Mouse (Mus musculus) limb, embryonic 14.5 days (tissue): ENCODE results near the gene Hspa12a. TPM values are rescaled to one million over a fixed set of nuclear protein-coding genes. Genes with fewer than 3 reads are reported as not detected.

Experiments
- ATAC-seq: fragments of 200-750 bp; cut with Nextera tagmentation; 2 replicates; pipeline ENCODE4 v1.8.0; 2017; ENCODE audit warnings: low read depth, moderate number of reproducible peaks, moderate TSS enrichment; ENCODE audit not compliant: low FRiP score
- DNase-seq: peaks from one replicate; pipeline ENCODE4 v3.0.0-alpha.2; 2015; ENCODE audit warnings: low spot score
- H3K27ac ChIP-seq: fragments of 300-500 bp; sonication (generic); replicated peaks from 2 replicates; pipeline ENCODE4 v1.5.1; 2014; ENCODE audit warnings: low read depth, mild to moderate bottlenecking, low read length, moderate library complexity, mixed read lengths
- H3K27me3 ChIP-seq: fragments of 300-500 bp; sonication (generic); 2 replicates; pipeline ENCODE4 v1.6.1; 2014; ENCODE audit warnings: low read length, mixed read lengths; ENCODE audit not compliant: control insufficient read depth, insufficient read depth
- H3K36me3 ChIP-seq: fragments of 300-500 bp; sonication (generic); 2 replicates; pipeline ENCODE4 v1.6.1; 2014; ENCODE audit warnings: mild to moderate bottlenecking, low read length, moderate library complexity, mixed read lengths; ENCODE audit not compliant: control insufficient read depth, insufficient read depth
- H3K4me1 ChIP-seq: fragments of 300-500 bp; sonication (generic); 2 replicates; pipeline ENCODE4 v1.6.1; 2014; ENCODE audit warnings: antibody characterized with exemption, low read length, mixed read lengths; ENCODE audit not compliant: control insufficient read depth, insufficient read depth
- H3K4me2 ChIP-seq: fragments of 300-500 bp; sonication (generic); replicated peaks from 2 replicates; pipeline ENCODE4 v1.6.1; 2014; ENCODE audit warnings: low read depth, mild to moderate bottlenecking, low read length, moderate library complexity; ENCODE audit not compliant: severe bottlenecking
- H3K4me3 ChIP-seq: fragments of 300-500 bp; sonication (generic); replicated peaks from 2 replicates; pipeline ENCODE4 v1.5.1; 2014; ENCODE audit warnings: low read length
- H3K9ac ChIP-seq: fragments of 300-500 bp; sonication (generic); 2 replicates; pipeline ENCODE4 v1.6.1; 2014; ENCODE audit warnings: mild to moderate bottlenecking, low read depth, low read length, moderate library complexity; ENCODE audit not compliant: severe bottlenecking
- H3K9me3 ChIP-seq: fragments of 300-500 bp; sonication (generic); 2 replicates; pipeline ENCODE4 v1.6.1; 2016; ENCODE audit warnings: low read length; ENCODE audit not compliant: control insufficient read depth
- POLR2A ChIP-seq: fragments of 200-500 bp; IDR thresholded peaks from 2 replicates; pipeline ENCODE4 v1.8.0; 2012; ENCODE audit warnings: inconsistent platforms, mild to moderate bottlenecking, moderate library complexity, borderline replicate concordance; ENCODE audit not compliant: insufficient read depth, insufficient read length; ENCODE audit errors: extremely low read depth
- WGBS: fragments of 180-500 bp; shearing (Covaris S2); extraction: QIAGEN DNeasy Blood & Tissue Kit; methylation state at CpG from one replicate; pipeline ENCODE4 v1.1.7; 2014; 5-methylcytosine and 5-hydroxymethylcytosine counted together
- polyA plus RNA-seq, 2 experiments: library from polyadenylated mRNA; depleted of rRNA in 1 of 2; stranded (reverse) in 1 of 2; unstranded in 1 of 2; fragments of >200 nt; fragmentation: Nextera tagmentation in 1 of 2; extraction: Ambion mirVana in 1 of 2; gene quantifications; 2 replicates each; pipeline versions ENCODE4 v1.2.1 to v1.2.3; 2012 to 2014

Hspa12a gene
- polyA plus RNA-seq, 2 experiments = 2.4 to 6.1 TPM

- DNase-seq = peak; percentile 74
- H3K4me3 ChIP-seq = no peak overlapping the region
- 7% methylated on average over 12 of the region's 12 CpGs for WGBS
- TF ChIP-seq POLR2A = no peak
- H3K9ac ChIP-seq = no peak overlapping the region
- peak; percentile 62 for ATAC-seq
- no peaks in the 10 kb centered on the region for H3K36me3 ChIP-seq
- H3K27ac ChIP-seq = no peak overlapping the region
- H3K4me2 ChIP-seq = peak overlapping the region; percentile 9; the same call in 1 of the 2 replicates
- H3K27me3 ChIP-seq = no peaks in the 10 kb centered on the region
- no peaks in the 10 kb centered on the region for H3K9me3 ChIP-seq
- peaks cover 16% of the 10 kb centered on the region for H3K4me1 ChIP-seq
Measured at GRCm38 (mm10) chr19:58762848-58763541, 180.5 kb downstream of the Hspa12a start.

- Histone ChIP-seq H3K9ac (no peak overlapping the region), H3K9me3 (no peaks in the 10 kb centered on the region), H3K27me3 (no peaks in the 10 kb centered on the region), H3K4me2 (no peak overlapping the region), H3K4me3 (no peak overlapping the region), H3K4me1 (peaks cover 16% of the 10 kb centered on the region), H3K36me3 (no peaks in the 10 kb centered on the region), H3K27ac (no peak overlapping the region)
- DNase-seq (no peak), ATAC-seq (peak; percentile 30; the same call in 1 of the 2 replicates)
- 22% methylated on average over 6 of the region's 6 CpGs for WGBS
- TF ChIP-seq POLR2A = no peak
Measured at GRCm38 (mm10) chr19:58762316-58762715, 181.1 kb downstream of the Hspa12a start.

- H3K9me3 ChIP-seq = no peaks in the 10 kb centered on the region
- no peaks in the 10 kb centered on the region for H3K36me3 ChIP-seq
- TF ChIP-seq POLR2A = no peak
- no peaks in the 10 kb centered on the region for H3K27me3 ChIP-seq
- ATAC-seq = no peak
- H3K4me3 ChIP-seq = no peak within 1 kb of the TSS
- DNase-seq = no peak
- H3K9ac ChIP-seq = no peak within 1 kb of the TSS
- H3K4me2 ChIP-seq = no peak within 1 kb of the TSS
- H3K4me1 ChIP-seq = peaks cover 12% of the 10 kb centered on the region
- WGBS = 60% methylated on average over 9 of the region's 9 CpGs
- no peak within 1 kb of the TSS for H3K27ac ChIP-seq
Measured at GRCm38 (mm10) chr19:58759423-58759822, 184.0 kb downstream of the Hspa12a start, which contains the start of gene Pnliprp2. Gene Pnliprp2, plus strand, starts transcription at chr19:58759719.

GRCm38 (mm10) chr19:58758871-58759270 lies 184.6 kb downstream of the Hspa12a start:
- H3K9ac ChIP-seq = no peak overlapping the region
- H3K4me1 ChIP-seq = peaks cover 6% of the 10 kb centered on the region; the same call in 1 of the 2 replicates
- no peak for TF ChIP-seq POLR2A
- no peak overlapping the region for H3K27ac ChIP-seq
- ATAC-seq (no peak), DNase-seq (no peak)
- H3K4me3 ChIP-seq = no peak overlapping the region
- no peaks in the 10 kb centered on the region for H3K9me3 ChIP-seq
- H3K27me3 ChIP-seq = no peaks in the 10 kb centered on the region
- H3K36me3 ChIP-seq = no peaks in the 10 kb centered on the region
- 83% methylated on average over 4 of the region's 4 CpGs for WGBS
- no peak overlapping the region for H3K4me2 ChIP-seq

GRCm38 (mm10) chr19:58751504-58751903 lies 191.9 kb downstream of the Hspa12a start:
- no peaks in the 10 kb centered on the region for H3K4me1 ChIP-seq
- WGBS = 77% methylated on average over 2 of the region's 2 CpGs
- ATAC-seq (no peak), DNase-seq (no peak)
- no peak for TF ChIP-seq POLR2A
- no peak overlapping the region for H3K27ac ChIP-seq
- no peaks in the 10 kb centered on the region for H3K27me3 ChIP-seq
- H3K4me2 ChIP-seq = no peak overlapping the region
- H3K9me3 ChIP-seq = no peaks in the 10 kb centered on the region
- H3K36me3 ChIP-seq = no peaks in the 10 kb centered on the region
- H3K9ac ChIP-seq = no peak overlapping the region
- H3K4me3 ChIP-seq = no peak overlapping the region
